In the genomic region with DNA sequence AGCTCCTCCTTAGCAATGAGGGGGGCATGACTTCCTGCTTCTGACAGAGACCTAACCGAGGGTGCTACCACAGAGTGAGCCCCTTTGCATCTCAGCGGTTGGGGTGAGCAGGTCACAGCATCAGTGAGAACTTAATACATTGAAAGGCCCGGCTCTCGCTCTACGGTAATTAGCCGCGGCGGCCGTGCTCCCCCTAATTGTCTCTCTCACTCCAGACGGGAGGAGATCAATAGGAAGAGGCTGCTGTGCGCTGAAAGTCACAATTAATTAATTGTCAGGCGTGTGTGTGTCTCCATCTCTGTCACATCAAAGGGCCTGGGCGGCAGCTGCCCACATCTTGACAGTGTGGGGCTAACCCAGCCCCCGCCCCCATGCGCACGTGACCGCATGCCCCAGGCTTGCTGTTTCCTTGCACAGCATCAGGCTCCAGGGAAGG, we compare ENCODE assay signal across 13 mouse cellular contexts. TPM values are rescaled to one million over a fixed set of nuclear protein-coding genes. Genes with fewer than 3 reads are reported as not detected.
DNase-seq lines count a peak whose midpoint lies in the region; ATAC-seq lines count a peak whose summit lies in the region.
"Had no signal": no experiment of that assay in that cellular context is flagged by ENCODE, and none has a peak within 500 bp of the region (broad histone marks: within the 10 kb centered on the region; RNA-seq: fewer than 3 reads in every experiment).

No protein-coding gene starts in this region.

- ATAC-seq in forebrain, embryonic 15.5 days (replicated peaks): 0 out of 2 replicates have a peak, but pooled peaks have one; percentile 47
- no peak for ATAC-seq in neural tube, embryonic 15.5 days (ENCODE audit: low FRiP score)
- no peak for ATAC-seq in liver, embryonic 11.5 days (replicated peaks; ENCODE audit: low FRiP score)
- ATAC-seq in erythroblast, adult 5-6 weeks (replicated peaks; ENCODE audit: low FRiP score, poor library complexity, severe bottlenecking): no peak
- ATAC-seq: lung, postnatal 0 days had no signal

- WGBS in forebrain, embryonic 15.5 days: 3% methylated on average over 17 of the region's 17 CpGs
- 3% methylated on average over 17 of the region's 17 CpGs for WGBS in neural tube, embryonic 15.5 days
- 14% methylated on average over 17 of the region's 17 CpGs for WGBS in liver, embryonic 11.5 days

- H3K9ac ChIP-seq in forebrain, embryonic 15.5 days (replicated peaks): no peak overlapping the region
- H3K9ac ChIP-seq in neural tube, embryonic 15.5 days (replicated peaks): 0 out of 2 replicates have a peak overlapping the region, but pooled peaks have one; percentile 5
- no peak overlapping the region for H3K9ac ChIP-seq in liver, embryonic 11.5 days (ENCODE audit: low read depth, low read length)

- H3K4me2 ChIP-seq in forebrain, embryonic 15.5 days (replicated peaks): peak overlapping the region; percentile 33
- H3K4me2 ChIP-seq in neural tube, embryonic 15.5 days: peak overlapping the region; percentile 40
- H3K4me2 ChIP-seq in liver, embryonic 11.5 days: no peak overlapping the region

- H3K27me3 ChIP-seq in forebrain, embryonic 15.5 days: peaks cover 17% of the 10 kb centered on the region
- peaks cover 36% of the 10 kb centered on the region for H3K27me3 ChIP-seq in neural tube, embryonic 15.5 days (replicated peaks)
- peaks cover 40% of the 10 kb centered on the region for H3K27me3 ChIP-seq in liver, embryonic 11.5 days (replicated peaks; ENCODE audit: control insufficient read depth, insufficient read depth, low read length)

- no peaks in the 10 kb centered on the region for H3K36me3 ChIP-seq in forebrain, embryonic 15.5 days
- H3K36me3 ChIP-seq in neural tube, embryonic 15.5 days: no peaks in the 10 kb centered on the region
- H3K36me3 ChIP-seq in liver, embryonic 11.5 days (ENCODE audit: control insufficient read depth, insufficient read depth, low read length): no peaks in the 10 kb centered on the region

- peaks cover 21% of the 10 kb centered on the region for H3K4me1 ChIP-seq in forebrain, embryonic 15.5 days
- peaks cover 23% of the 10 kb centered on the region for H3K4me1 ChIP-seq in neural tube, embryonic 15.5 days
- H3K4me1 ChIP-seq in liver, embryonic 11.5 days (replicated peaks; ENCODE audit: control insufficient read depth, insufficient read depth, low read length): no peaks in the 10 kb centered on the region

- no peaks in the 10 kb centered on the region for H3K9me3 ChIP-seq in forebrain, embryonic 15.5 days
- H3K9me3 ChIP-seq in neural tube, embryonic 15.5 days (replicated peaks): no peaks in the 10 kb centered on the region
- no peaks in the 10 kb centered on the region for H3K9me3 ChIP-seq in liver, embryonic 11.5 days (ENCODE audit: control insufficient read depth, low read length)

- H3K27ac ChIP-seq in forebrain, embryonic 15.5 days (replicated peaks): no peak overlapping the region
- H3K27ac ChIP-seq in neural tube, embryonic 15.5 days (replicated peaks): no peak overlapping the region
- H3K27ac ChIP-seq in liver, embryonic 11.5 days (ENCODE audit: low read depth, low read length): no peak overlapping the region

- peak; percentile 29 for DNase-seq in embryo, embryonic 9.5 days (ENCODE audit: extremely low spot score)
- peak; percentile 49 for DNase-seq in mesoderm, embryonic 11.5 days (ENCODE audit: low read depth, low spot score)
- no peak for DNase-seq in liver, embryonic 11.5 days (ENCODE audit: low spot score)
- DNase-seq in lung, postnatal 25 days (ENCODE audit: low spot score): no peak
- DNase-seq: adrenal gland, adult 8-10 months; kidney, postnatal 36 days; thymus, postnatal 14 days had no signal

- H3K4me3 ChIP-seq in forebrain, embryonic 15.5 days: peak overlapping the region; percentile 11; the same call in 1 of the 2 replicates
- H3K4me3 ChIP-seq in neural tube, embryonic 15.5 days (replicated peaks): no peak overlapping the region
- H3K4me3 ChIP-seq in liver, embryonic 11.5 days (ENCODE audit: low read depth, low read length): no peak overlapping the region
- H3K4me3 ChIP-seq: myocyte had no signal

RNA-seq across cellular contexts. Expression of a gene that starts 12.6 kb away (rescaled TPM):
- 22.0 and 23.3 TPM in 2 replicates for polyA plus RNA-seq in forebrain, embryonic 15.5 days (2015; fragmentation: Nextera tagmentation; extraction: Ambion mirVana)
- polyA plus RNA-seq in neural tube, embryonic 15.5 days (2015; fragmentation: Nextera tagmentation; extraction: Ambion mirVana): 33.7 and 40.5 TPM in 2 replicates
- polyA plus RNA-seq in liver, embryonic 11.5 days (2014; fragmentation: Nextera tagmentation; extraction: Ambion mirVana): 32.5 and 37.8 TPM in 2 replicates
- total RNA-seq in erythroblast, adult 5-6 weeks (2015; ENCODE audit: low replicate concordance): 30.1 and 40.9 TPM in 2 replicates
- 34.8 and 35.7 TPM in 2 replicates for total RNA-seq in erythroblast, adult 5-6 weeks (2017; ENCODE audit: low replicate concordance)
- polyA plus RNA-seq: myocyte had no signal

RNA-seq across cellular contexts. Expression of a gene that starts 18.4 kb away (rescaled TPM):
- polyA plus RNA-seq in forebrain, embryonic 15.5 days (2015; fragmentation: Nextera tagmentation; extraction: Ambion mirVana): 18.8 and 20.7 TPM in 2 replicates
- polyA plus RNA-seq in neural tube, embryonic 15.5 days (2015; fragmentation: Nextera tagmentation; extraction: Ambion mirVana): 28.4 and 29.0 TPM in 2 replicates
- 40.4 and 42.0 TPM in 2 replicates for polyA plus RNA-seq in liver, embryonic 11.5 days (2014; fragmentation: Nextera tagmentation; extraction: Ambion mirVana)
- 27.1 and 31.3 TPM in 2 replicates for total RNA-seq in erythroblast, adult 5-6 weeks (2015; ENCODE audit: low replicate concordance)
- total RNA-seq in erythroblast, adult 5-6 weeks (2017; ENCODE audit: low replicate concordance): 26.6 and 32.5 TPM in 2 replicates
- polyA plus RNA-seq: myocyte had no signal

RNA-seq across cellular contexts. Expression of a gene that starts 25.2 kb away (rescaled TPM):
- 28.2 and 30.5 TPM in 2 replicates for polyA plus RNA-seq in forebrain, embryonic 15.5 days (2015; fragmentation: Nextera tagmentation; extraction: Ambion mirVana)
- 62.0 and 62.4 TPM in 2 replicates for polyA plus RNA-seq in neural tube, embryonic 15.5 days (2015; fragmentation: Nextera tagmentation; extraction: Ambion mirVana)
- 77.7 and 81.2 TPM in 2 replicates for polyA plus RNA-seq in liver, embryonic 11.5 days (2014; fragmentation: Nextera tagmentation; extraction: Ambion mirVana)
- 65.4 and 84.5 TPM in 2 replicates for total RNA-seq in erythroblast, adult 5-6 weeks (2015; ENCODE audit: low replicate concordance)
- 20.3 and 29.7 TPM in 2 replicates for total RNA-seq in erythroblast, adult 5-6 weeks (2017; ENCODE audit: low replicate concordance)
- polyA plus RNA-seq: myocyte had no signal

RNA-seq across cellular contexts. Expression of a gene that starts 45.4 kb away (rescaled TPM):
- 4.6 and 5.1 TPM in 2 replicates for polyA plus RNA-seq in forebrain, embryonic 15.5 days (2015; fragmentation: Nextera tagmentation; extraction: Ambion mirVana)
- polyA plus RNA-seq in neural tube, embryonic 15.5 days (2015; fragmentation: Nextera tagmentation; extraction: Ambion mirVana): 9.6 and 13.9 TPM in 2 replicates
- polyA plus RNA-seq in liver, embryonic 11.5 days (2014; fragmentation: Nextera tagmentation; extraction: Ambion mirVana): 0.21 and 0.22 TPM in 2 replicates
- total RNA-seq in erythroblast, adult 5-6 weeks (2015; ENCODE audit: low replicate concordance): not detected in 2 replicates
- total RNA-seq in erythroblast, adult 5-6 weeks (2017; ENCODE audit: low replicate concordance): not detected in 2 replicates
- total RNA-seq: liver, adult 2 months had no signal
- polyA plus RNA-seq: liver, adult 2 months; myocyte had no signal

Comparison
In these comparisons a context has a peak if more than half of its experiments do, and no peak if none do; other contexts are left out.
1. DNase-seq: peak in embryo, embryonic 9.5 days (single experiment) and mesoderm, embryonic 11.5 days (single experiment); none in liver, embryonic 11.5 days (single experiment) and lung, postnatal 25 days (single experiment).